Mouse (Mus musculus): ENCODE data around the gene Mavs. TPM values are rescaled to one million over a fixed set of nuclear protein-coding genes. Genes with fewer than 3 reads are reported as not detected.
"Not testable (repeated sequence)": the region's sequence is repeated elsewhere in the genome, so short reads cannot be mapped to it uniquely, and the experiment has no call there.

Mavs gene
- polyA plus RNA-seq, 1 experiment from 2014 or later = 16.7 TPM

DNA sequence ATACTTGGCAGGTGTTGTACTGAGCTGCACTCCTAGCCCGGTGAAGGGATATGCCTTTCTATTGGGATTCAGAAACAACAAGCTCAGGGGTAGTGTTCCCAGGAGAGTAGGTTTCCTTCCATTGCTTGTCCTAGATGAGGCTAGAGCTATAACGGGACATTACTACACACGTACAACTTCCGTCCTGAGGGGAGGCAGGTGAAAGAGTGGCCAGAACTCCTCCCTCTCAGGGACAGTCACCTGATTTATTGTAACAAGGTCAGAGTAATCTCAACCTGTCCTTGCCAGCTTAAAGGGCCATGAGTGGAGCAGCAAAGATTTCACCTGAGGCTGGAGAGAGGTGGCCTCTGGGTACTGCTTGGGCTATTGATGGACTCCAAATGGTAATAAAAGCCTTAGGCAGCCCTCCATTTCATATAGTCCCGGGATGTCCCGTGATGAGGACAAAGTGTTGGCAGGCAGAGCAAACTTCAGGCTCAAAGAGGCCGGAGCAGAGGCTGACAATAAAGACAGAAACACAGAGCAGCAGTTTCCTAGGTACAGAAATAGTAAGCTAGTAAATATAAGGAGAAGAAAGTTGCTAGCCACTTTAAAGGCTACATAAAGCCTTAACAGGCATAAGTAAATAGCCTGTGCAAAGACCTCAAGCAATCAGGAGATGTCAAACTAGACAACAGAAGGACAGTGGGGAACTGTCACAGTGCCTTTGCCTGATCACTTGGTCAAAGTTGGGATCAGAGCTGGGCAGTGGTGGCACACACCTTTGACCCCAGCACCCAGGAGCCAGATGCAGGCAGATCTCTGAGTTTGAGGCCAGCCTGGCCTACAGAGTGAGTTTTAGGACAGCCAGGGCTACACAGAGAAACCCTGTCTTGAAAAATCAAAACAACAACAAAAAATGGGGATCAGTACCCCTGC is 17.7 kb upstream of the Mavs start:
- no peak overlapping the region for H3K4me3 ChIP-seq
- H3K27me3 ChIP-seq = no peaks in the 10 kb centered on the region
- ATAC-seq (ENCODE audit: low FRiP score, low read depth) = no peak
- H3K4me1 ChIP-seq = peaks cover 1% of the 10 kb centered on the region
- H3K36me3 ChIP-seq = peaks cover 23% of the 10 kb centered on the region
- H3K27ac ChIP-seq = no peak overlapping the region
- no peak overlapping the region for H3K9ac ChIP-seq
- 80% methylated on average over 7 of the region's 7 CpGs for WGBS
- no peak overlapping the region for H3K4me2 ChIP-seq (replicated peaks)
- no peaks in the 10 kb centered on the region for H3K9me3 ChIP-seq

DNA sequence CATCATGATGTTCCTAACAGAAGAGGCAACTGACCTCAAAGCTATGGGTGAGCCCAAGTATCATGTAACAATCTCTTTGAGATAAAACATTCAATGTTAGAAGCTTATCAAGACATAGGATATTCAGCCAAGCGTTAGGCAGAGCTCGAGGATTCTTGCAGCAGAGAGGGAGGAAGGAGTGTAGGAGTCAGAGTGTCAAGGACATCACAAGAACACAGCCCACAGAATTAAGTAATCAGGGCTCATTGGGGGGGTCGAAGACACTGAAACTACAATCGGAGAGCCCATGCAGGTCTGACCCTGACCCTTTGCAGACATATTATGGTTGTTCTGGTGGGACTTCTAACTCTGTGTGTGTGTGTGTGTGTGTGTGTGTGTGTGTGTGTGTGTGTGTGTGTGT is 13.8 kb upstream of the Mavs start:
- Histone ChIP-seq H3K27me3 (no peaks in the 10 kb centered on the region), H3K9me3 (no peaks in the 10 kb centered on the region), H3K4me2 (replicated peaks) (no peak overlapping the region), H3K36me3 (no peaks in the 10 kb centered on the region), H3K4me1 (no peaks in the 10 kb centered on the region), H3K27ac (no peak overlapping the region), H3K4me3 (no peak overlapping the region), H3K9ac (no peak overlapping the region)
- no peak for ATAC-seq (ENCODE audit: low FRiP score, low read depth)
- 80% methylated on average over 4 of the region's 4 CpGs for WGBS

DNA sequence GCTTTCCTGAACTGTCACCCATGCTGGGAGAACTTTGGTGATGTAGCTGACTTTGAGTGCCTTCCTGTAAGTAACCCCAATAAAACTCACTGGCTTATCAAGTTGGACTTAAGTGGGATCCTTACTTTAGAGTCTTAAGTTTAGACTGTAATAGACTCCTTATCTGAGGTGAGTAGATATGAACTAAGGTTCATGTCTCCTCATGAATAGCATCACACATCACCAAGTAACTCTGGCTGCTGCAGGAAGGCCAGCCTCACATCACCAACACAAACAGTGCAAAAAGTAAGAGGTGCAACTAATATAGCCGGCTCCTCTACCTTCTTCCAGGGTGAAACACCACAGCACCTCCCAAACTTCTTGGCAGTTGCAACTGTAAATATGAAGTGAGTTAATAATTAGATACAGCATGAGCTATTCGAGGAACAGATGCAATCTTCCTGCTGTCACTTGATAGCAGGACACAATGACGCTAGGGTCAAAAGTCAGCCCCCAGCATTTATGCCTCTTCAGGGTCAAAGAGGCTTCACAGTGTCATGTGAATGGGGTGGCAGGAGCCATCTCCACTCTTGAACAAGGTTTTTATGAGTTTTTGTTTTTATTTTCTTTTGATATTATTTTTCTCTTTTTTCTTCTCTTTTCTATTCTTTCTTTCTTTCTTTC is 11.9 kb upstream of the Mavs start:
- WGBS = 78% methylated on average over 3 of the region's 3 CpGs
- Histone ChIP-seq H3K27me3 (no peaks in the 10 kb centered on the region), H3K9ac (no peak overlapping the region), H3K4me2 (replicated peaks) (no peak overlapping the region), H3K4me3 (no peak overlapping the region), H3K9me3 (no peaks in the 10 kb centered on the region), H3K36me3 (no peaks in the 10 kb centered on the region), H3K27ac (no peak overlapping the region), H3K4me1 (no peaks in the 10 kb centered on the region)
- no peak for ATAC-seq (ENCODE audit: low FRiP score, low read depth)

DNA sequence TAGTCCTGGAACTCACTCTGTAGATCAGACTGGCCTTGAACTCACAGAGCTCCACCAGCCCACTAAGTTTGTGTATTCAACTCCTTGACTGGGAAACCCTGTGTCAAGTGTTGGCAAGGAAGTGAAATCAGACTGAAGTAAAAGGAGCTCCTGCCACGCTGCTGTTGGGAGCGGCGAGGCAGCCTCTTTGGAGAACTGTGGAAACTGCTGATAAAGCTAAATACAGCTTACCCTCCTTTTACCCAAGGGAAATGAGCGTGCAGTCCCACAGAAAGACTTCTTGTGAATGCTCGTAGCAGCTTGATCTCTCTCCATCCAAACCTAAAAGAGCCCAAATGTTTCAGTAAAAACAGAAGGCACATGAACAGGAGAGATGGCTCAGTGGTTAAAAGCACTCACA is 11.3 kb upstream of the Mavs start:
- 64% methylated on average over 5 of the region's 5 CpGs for WGBS
- no peak for ATAC-seq (ENCODE audit: low FRiP score, low read depth)
- Histone ChIP-seq H3K9me3 (no peaks in the 10 kb centered on the region), H3K4me1 (no peaks in the 10 kb centered on the region), H3K4me3 (no peak overlapping the region), H3K36me3 (no peaks in the 10 kb centered on the region), H3K9ac (no peak overlapping the region), H3K4me2 (replicated peaks) (no peak overlapping the region), H3K27me3 (no peaks in the 10 kb centered on the region), H3K27ac (no peak overlapping the region)

DNA sequence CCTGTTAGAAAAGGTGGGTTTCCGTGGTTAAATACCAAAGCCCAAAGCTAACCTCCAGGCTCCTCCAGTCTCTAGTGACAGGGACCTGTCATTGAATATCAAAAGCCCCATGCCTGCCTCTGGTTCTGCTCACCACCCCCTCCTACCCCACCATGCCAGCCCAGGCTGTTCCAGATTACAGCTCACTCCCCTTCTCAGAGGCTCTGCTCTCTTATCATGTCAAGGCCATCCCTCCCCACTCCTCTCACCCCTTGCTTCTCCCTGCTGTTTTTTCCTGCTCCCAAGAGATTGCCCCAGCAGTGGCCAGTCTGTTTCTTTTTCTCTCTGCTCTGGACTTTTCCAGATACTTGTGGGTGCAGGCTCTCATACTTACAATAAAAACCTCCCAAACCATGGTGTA is 10.3 kb upstream of the Mavs start:
- no peak for ATAC-seq (ENCODE audit: low FRiP score, low read depth)
- no peak overlapping the region for H3K9ac ChIP-seq
- H3K27me3 ChIP-seq = no peaks in the 10 kb centered on the region
- no peak overlapping the region for H3K4me2 ChIP-seq (replicated peaks)
- H3K27ac ChIP-seq = no peak overlapping the region
- no peak overlapping the region for H3K4me3 ChIP-seq
- H3K4me1 ChIP-seq = no peaks in the 10 kb centered on the region
- no peaks in the 10 kb centered on the region for H3K36me3 ChIP-seq
- WGBS = 72% methylated on average over 1 of the region's 1 CpGs
- no peaks in the 10 kb centered on the region for H3K9me3 ChIP-seq

DNA sequence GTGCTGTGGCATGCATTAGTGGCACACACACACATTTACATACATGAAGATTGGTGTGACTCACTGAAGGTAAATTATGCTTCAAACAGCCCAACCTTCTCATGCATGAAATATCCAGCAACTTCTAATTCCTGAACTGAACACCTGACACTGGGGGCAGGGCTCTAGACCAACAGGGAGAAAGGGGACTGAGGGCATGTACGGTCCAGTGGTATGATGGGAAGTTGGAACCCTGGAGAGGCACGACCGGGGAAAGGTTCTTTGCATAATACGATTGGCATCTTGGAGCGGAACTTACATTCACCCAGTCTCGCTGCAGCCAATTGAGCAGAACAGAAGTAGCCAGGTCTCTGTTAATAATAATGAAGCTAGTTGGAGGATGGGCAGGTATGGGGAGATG is 8.7 kb upstream of the Mavs start:
- 84% methylated on average over 6 of the region's 6 CpGs for WGBS

DNA sequence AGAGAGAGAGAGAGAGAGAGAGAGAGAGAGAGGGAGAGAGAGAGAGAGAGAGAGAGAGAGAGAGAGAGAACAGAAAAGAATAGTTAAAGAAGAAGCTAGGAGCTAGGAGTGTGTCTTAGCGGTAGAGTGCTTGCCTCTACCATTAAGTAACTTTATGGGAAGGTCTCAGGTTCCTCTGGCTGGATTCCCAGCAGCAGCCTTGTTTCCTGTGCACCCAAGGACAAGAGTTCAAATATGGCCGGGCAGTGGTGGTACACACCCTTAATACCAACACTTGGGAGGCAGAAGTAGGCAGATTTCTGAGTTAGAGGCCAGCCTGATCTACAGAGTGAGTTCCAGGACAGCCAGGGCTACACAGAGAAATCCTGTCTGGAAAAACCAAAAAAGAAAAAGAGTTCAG is 7.2 kb upstream of the Mavs start:
- not testable (repeated sequence) for H3K9ac ChIP-seq; H3K4me2 ChIP-seq (replicated peaks); H3K9me3 ChIP-seq; H3K36me3 ChIP-seq; ATAC-seq (ENCODE audit: low FRiP score, low read depth); H3K27ac ChIP-seq; H3K4me1 ChIP-seq; H3K27me3 ChIP-seq; H3K4me3 ChIP-seq
- 63% methylated on average over 2 of the region's 2 CpGs for WGBS

More for the DNA sequence above, 8.7 kb upstream of the Mavs start:
- H3K27ac ChIP-seq = no peak overlapping the region
- ATAC-seq (ENCODE audit: low FRiP score, low read depth) = no peak
- no peaks in the 10 kb centered on the region for H3K36me3 ChIP-seq
- H3K4me2 ChIP-seq (replicated peaks) = no peak overlapping the region
- no peak overlapping the region for H3K4me3 ChIP-seq
- no peaks in the 10 kb centered on the region for H3K9me3 ChIP-seq
- H3K27me3 ChIP-seq = no peaks in the 10 kb centered on the region
- no peaks in the 10 kb centered on the region for H3K4me1 ChIP-seq
- H3K9ac ChIP-seq = no peak overlapping the region

DNA sequence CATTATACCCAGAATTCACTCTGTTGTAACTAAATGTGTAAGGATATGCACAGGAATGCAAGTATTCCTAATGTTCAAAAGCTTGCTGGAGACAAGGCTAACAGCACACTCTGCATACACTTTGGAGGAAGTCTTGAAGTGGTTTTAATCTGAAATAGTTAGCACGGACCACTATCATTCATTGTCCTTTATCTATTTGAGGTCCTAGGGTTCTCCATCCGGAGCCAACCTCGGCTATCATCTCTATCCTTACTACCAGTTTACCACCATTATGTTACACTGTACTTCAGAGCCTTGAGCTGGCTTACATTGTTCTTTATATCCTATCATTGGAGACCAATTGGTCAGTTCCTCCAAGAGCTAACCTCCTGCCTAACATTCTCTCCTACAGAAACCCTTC is 6.6 kb upstream of the Mavs start:
- Histone ChIP-seq H3K9ac (no peak overlapping the region), H3K4me2 (replicated peaks) (no peak overlapping the region), H3K4me1 (no peaks in the 10 kb centered on the region), H3K27me3 (no peaks in the 10 kb centered on the region), H3K9me3 (no peaks in the 10 kb centered on the region), H3K36me3 (no peaks in the 10 kb centered on the region), H3K4me3 (no peak overlapping the region), H3K27ac (no peak overlapping the region)
- WGBS = 83% methylated on average over 3 of the region's 3 CpGs
- ATAC-seq (ENCODE audit: low FRiP score, low read depth) = no peak

DNA sequence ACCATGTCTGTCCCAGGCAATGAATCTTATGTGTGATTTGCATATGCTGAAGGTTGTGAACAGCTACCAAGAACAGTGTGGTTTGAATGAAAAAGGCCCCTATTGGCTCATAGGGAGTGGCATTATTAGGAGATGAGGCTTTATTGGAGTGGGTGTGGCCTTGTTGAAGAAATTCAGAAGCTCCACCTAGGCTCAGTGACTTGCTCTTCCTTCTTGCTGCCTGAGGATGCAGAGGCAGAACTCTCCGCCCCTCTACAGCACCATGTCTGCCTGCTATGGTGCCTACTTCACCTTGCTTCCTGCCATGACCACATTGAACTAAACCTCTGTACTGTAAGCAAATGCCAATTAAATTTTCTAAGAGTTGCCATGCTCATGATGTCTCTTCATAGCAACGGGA is 1.3 kb upstream of the Mavs start:
- 72% methylated on average over 2 of the region's 2 CpGs for WGBS
- H3K4me3 ChIP-seq = no peak overlapping the region
- H3K4me1 ChIP-seq = peaks cover 21% of the 10 kb centered on the region
- no peak for ATAC-seq (ENCODE audit: low FRiP score, low read depth)
- 0 out of 2 replicates have a peak, but pooled peaks cover 3% of the 10 kb centered on the region for H3K36me3 ChIP-seq
- no peak overlapping the region for H3K27ac ChIP-seq
- H3K9ac ChIP-seq = no peak overlapping the region
- no peak overlapping the region for H3K4me2 ChIP-seq (replicated peaks)
- H3K9me3 ChIP-seq = no peaks in the 10 kb centered on the region
- H3K27me3 ChIP-seq = no peaks in the 10 kb centered on the region

DNA sequence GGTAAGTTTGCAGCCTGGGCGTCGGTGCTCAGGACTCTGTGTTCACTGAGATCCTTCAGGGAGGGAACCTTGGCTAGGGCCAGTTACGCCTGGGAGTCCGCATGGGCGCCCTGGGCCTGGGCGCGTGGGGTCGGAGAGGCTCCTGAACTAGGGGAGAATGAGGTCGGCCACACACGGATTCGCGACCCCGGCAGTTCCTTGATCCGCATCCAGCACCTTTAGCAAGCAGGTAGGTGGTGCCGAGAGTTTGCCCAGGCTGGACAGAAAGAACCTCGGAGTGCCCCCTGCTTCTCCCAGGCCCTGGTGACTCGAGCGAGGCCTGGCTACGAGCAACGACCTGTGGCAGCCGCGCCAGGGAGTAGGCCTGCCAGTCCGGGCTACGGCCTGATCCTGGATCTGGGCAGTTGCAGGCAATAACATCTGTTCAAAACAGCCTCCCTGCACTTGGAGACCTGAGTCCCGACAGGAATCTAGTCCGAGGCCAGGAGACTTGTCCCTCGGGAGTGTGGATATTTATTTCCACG is 326 bp downstream of the Mavs start:
- Histone ChIP-seq H3K27me3 (no peaks in the 10 kb centered on the region), H3K9ac (peak overlapping the region; percentile 87), H3K27ac (peak overlapping the region; percentile 58; the same call in 1 of the 2 replicates), H3K4me2 (replicated peaks) (peak overlapping the region; percentile 93), H3K4me3 (peak overlapping the region; percentile 72), H3K36me3 (peaks cover 15% of the 10 kb centered on the region), H3K9me3 (no peaks in the 10 kb centered on the region), H3K4me1 (peaks cover 21% of the 10 kb centered on the region)
- WGBS = 12% methylated on average over 28 of the region's 28 CpGs
- ATAC-seq (ENCODE audit: low FRiP score, low read depth) = 0 out of 2 replicates have a peak, but pooled peaks have one; percentile 22

DNA sequence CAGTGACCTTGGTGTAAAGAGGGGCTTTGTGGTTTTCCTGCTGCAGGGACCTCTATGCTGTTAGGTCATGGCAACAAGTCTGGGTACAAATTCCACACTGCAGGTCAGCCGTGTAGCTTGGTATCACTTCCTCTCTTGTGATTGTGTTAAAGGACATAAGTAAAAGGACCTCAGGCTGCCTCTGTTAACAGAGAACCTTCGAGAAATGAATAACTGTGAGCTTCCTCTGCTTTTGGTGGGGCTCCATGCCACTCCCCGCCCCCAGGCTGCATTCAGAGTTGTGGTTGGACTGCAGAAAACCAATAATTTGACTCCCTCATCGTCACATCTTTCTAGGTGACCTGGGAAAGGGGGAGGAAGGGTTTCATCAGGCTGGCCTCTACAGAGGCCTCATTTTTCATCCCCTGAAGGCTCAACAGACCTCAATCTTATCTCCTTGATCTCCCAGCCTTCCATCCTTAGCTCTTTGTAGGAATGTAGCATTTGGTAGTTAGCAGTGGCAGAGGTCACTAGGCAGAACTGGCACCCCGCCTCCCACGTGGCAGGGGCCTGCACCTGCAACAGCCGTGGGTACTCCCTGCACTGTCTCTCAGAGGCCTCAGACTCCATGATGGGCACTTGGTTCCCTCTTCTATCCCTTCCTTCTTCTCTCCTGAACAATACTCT is 1.2 kb downstream of the Mavs start:
- no peaks in the 10 kb centered on the region for H3K9me3 ChIP-seq
- peaks cover 21% of the 10 kb centered on the region for H3K4me1 ChIP-seq
- ATAC-seq (ENCODE audit: low FRiP score, low read depth) = no peak
- peaks cover 24% of the 10 kb centered on the region for H3K36me3 ChIP-seq
- peak overlapping the region; percentile 72 for H3K4me3 ChIP-seq
- H3K27ac ChIP-seq = no peak overlapping the region
- peak overlapping the region; percentile 87 for H3K9ac ChIP-seq
- H3K4me2 ChIP-seq (replicated peaks) = peak overlapping the region; percentile 93
- no peaks in the 10 kb centered on the region for H3K27me3 ChIP-seq
- 74% methylated on average over 7 of the region's 7 CpGs for WGBS

DNA sequence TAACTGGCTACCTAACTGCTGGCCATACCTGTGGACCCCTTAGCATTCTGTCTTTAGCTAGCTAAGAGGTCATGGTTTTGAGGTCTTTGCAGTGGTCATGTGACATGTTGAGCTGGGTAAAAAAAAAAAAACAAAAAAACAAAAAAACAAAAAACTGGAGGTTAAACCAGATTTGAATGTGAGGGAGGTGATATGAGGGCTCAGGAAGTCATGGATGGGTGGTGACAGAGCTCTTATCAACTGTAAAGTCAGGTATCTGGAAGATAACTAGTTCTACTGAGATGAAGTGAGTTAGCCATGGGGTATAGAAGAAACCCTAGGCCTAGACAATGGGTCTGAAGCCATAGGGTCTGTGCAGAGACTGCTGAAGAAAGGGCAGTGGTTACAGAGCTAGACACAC is 8.3 kb downstream of the Mavs start:
- H3K9ac ChIP-seq = no peak overlapping the region

More for the DNA sequence above, 8.3 kb downstream of the Mavs start:
- Histone ChIP-seq H3K4me1 (no peaks in the 10 kb centered on the region), H3K36me3 (peaks cover 95% of the 10 kb centered on the region), H3K4me2 (replicated peaks) (no peak overlapping the region), H3K27ac (no peak overlapping the region), H3K9me3 (no peaks in the 10 kb centered on the region), H3K4me3 (no peak overlapping the region), H3K27me3 (no peaks in the 10 kb centered on the region)
- ATAC-seq (ENCODE audit: low FRiP score, low read depth) = no peak
